Mouse (Mus musculus) lung, adult 2 months (tissue): ENCODE measurements around the gene Sec31b.

Experiments
- CTCF ChIP-seq: fragments of 200-500 bp; IDR thresholded peaks from 2 replicates; pipeline ENCODE4 v1.5.1; 2011; ENCODE audit warnings: mild to moderate bottlenecking, low read length, control low read depth; ENCODE audit not compliant: insufficient read depth
- POLR2A ChIP-seq: fragments of 200-500 bp; IDR thresholded peaks from 2 replicates; pipeline ENCODE4 v1.6.1; 2011; ENCODE audit warnings: low read depth, mild to moderate bottlenecking, control low read depth, low read length, borderline replicate concordance; ENCODE audit errors: extremely low read depth

GRCm38 (mm10) chr19:44588036-44588435 lies 42.4 kb upstream of the Sec31b start:
- TF ChIP-seq POLR2A: no peak
- no peak for TF ChIP-seq CTCF
